Mouse (Mus musculus): ENCODE measurements around the gene Rffl. TPM values are rescaled to one million over a fixed set of nuclear protein-coding genes. Genes with fewer than 3 reads are reported as not detected.

Rffl gene
- 1 to 10 TPM; 3.6 to 4.4 TPM for total RNA-seq (2021)

DNA sequence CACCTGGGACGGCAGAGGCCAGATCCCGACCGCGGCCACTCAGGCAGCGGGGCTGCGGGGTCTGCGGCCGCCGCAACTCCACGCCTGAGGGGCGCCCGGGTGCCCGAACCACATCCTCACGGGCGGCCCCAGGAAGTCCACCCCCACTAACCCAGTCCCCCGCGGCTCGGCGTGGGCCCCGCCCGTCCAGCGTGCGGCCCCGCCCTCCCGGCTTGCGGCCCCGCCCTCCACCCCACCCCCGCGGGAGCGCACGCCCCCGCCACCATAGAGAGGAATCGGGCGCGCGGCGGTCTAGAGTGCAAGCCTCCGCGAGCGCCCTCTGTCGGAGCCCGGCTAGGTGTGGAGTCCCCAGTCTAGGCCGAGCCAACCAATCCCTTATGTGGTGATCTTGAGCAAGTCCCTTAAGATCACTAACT is at the start of gene Rffl:
Gene Rffl, minus strand, starts transcription at position 180 of the 416 bp plus-strand sequence.
- peak; percentile 97 for DNase-seq

- DNase-seq = no peak
Observed at GRCm38 (mm10) chr11:82920768-82921167, 49.8 kb upstream of the Rffl start.

- peak; percentile 86 for DNase-seq
Observed at GRCm38 (mm10) chr11:82914711-82915352, 43.8 kb upstream of the Rffl start.

DNA sequence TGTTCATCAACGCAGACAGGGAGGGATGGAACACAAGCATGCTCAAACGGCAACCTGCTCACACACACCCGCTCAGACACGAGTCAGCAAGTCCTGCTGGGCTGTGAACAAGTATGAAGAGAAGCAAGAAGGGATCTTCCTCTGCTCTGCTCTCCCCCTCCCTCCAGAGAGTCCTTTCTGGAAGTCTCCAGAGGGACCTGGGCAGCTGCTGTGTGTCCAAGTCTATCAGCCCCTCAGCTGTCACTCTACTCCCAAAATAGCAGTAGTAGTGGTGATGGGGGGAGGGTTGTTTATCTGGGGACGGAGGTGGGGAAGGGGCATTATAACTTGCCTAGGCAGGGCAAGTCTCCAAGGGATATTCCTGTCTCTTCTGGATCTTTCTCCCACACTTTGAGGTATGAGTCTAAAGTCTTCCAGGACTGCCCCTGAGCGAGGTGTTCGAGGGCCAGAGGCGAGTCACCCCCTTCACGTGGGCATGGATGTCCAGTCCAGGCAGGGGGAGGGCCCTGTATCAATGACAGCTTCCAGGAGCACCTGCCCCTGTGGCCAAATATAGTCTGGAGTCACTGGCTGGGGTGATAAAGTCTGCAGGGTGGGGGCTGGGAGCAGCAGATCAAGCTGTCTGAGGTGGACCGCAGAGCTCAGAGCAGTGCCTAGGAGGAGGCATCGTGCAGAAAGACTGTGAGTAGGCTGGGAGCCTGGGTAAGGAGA is 39.8 kb upstream of the Rffl start:
- peak; percentile 80 for DNase-seq

GRCm38 (mm10) chr11:82910250-82910649 is 39.2 kb upstream of the Rffl start, which contains the start of gene Unc45b:
Unc45b (plus strand) TSS chr11:82910550.
- DNase-seq = no peak

GRCm38 (mm10) chr11:82908608-82908989 is 37.6 kb upstream of the Rffl start:
- DNase-seq = no peak

DNA sequence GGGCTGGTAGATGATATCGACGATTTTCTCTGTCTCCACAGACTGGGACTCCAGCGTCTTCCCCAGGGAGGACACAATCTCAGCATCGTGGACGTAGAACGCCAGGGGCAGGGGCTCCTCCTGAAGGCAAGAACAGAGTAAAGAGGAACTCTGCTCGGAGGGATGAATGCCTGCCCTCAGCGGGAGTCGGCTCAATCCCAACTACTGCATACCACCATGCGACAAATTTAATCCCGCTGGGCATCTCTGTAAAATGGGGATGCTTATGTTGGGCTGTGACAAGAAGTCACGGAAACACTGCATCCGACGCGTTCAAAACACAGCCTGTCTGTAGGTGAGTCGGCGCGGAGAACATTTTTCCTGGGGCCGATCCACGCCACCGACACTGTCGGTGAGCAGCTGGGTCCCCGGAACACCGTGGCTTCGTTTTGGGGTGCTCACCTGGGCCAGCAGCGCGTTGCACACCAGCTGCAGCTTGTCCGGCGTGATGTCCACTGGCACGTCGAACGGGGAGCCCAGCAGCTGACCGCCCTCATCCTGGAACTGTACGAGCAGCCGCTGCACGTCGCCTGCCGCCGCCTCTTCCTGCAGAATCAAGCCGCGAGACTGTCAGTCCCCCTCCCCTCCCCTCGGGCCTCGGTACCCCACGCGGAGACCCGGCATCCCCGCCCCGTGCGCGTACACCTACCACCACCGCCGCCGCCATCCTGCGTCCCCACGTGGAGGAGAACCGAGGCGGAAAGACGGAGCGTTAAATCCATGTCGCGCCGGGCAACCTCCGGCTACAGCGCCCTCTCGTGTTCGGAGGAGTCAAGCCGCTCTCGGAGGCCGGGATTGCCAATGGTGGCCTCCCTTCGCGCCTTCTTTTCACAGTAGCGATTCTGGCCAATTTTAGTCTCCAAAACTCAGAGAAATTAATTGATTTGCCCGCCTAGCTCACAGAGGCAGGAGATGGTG is 36.9 kb upstream of the Rffl start, which contains the start of gene Nle1:
Gene Nle1, minus strand, starts transcription at position 761 of the 957 bp plus-strand sequence.
- DNase-seq = peak; percentile 98

- no peak for DNase-seq
Observed at GRCm38 (mm10) chr11:82905816-82906215, 34.8 kb upstream of the Rffl start.

DNA sequence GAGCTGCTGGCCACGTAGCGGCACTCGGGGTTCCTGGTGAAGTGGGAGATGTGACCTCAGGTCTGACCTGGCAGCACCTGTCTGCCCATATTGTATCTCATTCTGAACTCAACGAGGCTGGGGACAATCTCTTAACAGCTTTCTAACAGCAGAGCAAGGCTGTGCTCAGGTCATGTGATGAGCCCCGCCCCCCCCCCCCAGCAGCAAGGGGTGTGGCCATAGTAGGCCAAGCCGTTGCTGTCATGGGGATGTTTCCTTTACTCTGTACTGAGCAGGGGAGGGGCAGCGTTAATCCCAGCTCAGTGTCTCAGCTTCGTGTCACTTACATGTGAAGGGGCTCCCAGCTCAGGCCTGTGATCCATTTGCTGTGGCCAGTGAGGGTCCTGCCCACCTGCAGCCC is 33.9 kb upstream of the Rffl start:
- no peak for DNase-seq

- no peak for DNase-seq
Observed at GRCm38 (mm10) chr11:82901606-82902310, 30.7 kb upstream of the Rffl start.

- no peak for DNase-seq
Observed at GRCm38 (mm10) chr11:82899720-82900119, 28.7 kb upstream of the Rffl start.

- DNase-seq = no peak
Observed at GRCm38 (mm10) chr11:82897478-82897877, 26.5 kb upstream of the Rffl start.

GRCm38 (mm10) chr11:82891936-82892335 is 20.9 kb upstream of the Rffl start, which contains the start of gene Fndc8:
Fndc8 (plus strand) TSS chr11:82892124.
- DNase-seq = no peak

DNA sequence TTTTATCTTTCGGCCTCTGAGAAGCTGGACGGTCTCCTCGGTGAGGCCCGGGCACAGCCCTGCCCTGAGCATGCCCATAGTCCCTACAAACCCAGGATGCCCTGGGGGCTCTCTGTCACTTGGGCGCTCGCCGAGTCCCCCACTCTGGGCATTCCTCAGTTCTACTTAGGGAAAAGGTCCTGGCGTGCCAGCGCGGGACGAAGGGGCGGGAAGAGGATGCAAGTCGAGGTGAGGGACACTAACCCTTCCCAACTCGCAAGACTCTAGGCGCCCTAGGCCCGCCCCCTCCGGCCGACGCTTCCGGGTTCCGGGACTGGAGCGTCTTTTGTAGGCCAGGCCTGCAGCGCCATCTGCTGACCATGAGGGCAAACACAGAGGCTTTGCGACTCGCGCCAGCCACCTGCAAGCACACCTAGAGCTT is 19.3 kb upstream of the Rffl start, which contains the start of gene Rad51d:
Gene Rad51d, minus strand, starts transcription at position 273 of the 421 bp plus-strand sequence.
- peak; percentile 97 for DNase-seq

DNA sequence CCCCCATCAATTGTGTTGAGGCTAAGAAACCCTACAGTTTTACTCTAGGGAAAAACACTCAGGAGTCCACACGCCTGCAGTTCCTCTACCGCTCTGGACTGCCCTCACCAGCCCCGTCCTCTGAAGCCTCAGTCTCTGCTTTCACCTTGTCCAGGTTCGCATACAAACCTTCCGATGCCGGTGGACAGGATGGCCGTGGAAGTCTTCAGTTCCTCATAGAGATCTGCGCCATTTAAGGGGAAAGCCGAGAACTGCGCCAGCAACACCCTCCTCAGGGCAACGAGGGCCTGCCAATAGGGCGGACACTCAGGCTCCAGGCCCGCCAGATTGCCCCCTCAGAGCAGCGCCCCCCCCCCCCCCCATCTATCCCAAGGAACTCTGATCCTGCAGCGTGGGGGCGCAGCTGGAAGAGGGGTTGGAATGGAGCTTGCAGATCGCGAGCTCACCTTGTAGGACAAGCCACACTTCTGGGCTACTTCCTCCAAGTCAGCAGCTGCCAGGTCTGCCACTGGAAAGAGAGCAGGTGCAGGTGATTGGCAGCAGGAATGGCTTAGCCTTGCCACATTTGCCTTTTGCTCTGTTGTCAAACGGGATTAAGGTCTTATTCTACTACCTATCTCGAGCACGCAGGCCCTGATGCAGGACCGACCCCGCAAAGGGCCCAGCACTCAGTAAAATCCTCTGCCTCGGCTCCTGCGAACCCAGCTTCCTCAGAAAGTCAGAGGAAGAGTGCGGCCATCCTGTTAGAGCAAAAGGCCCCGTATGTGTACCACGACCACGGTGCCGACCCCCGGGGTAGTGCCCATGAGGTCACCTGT is 18.7 kb upstream of the Rffl start:
- DNase-seq = peak; percentile 20

GRCm38 (mm10) chr11:82888491-82888946 is 17.5 kb upstream of the Rffl start:
- DNase-seq = no peak

DNA sequence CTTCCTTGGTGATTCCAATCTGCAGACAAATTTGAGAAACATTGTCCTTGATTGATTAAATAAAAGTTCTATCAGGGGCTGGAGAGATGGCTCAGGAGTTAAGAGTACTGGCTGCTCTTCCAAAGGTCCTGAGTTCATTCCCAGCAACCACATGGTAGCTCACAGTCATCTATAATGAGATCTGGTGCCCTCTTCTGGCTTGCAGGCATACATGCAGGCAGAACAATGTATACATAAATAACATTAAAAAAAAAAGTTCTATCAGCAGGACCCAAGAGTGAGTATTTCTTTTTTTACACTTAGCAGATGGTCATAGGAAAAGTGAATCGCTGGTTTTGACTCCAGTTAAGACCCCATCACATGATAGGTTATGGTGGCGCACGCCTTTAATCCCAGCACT is 15.5 kb upstream of the Rffl start:
- no peak for DNase-seq

DNA sequence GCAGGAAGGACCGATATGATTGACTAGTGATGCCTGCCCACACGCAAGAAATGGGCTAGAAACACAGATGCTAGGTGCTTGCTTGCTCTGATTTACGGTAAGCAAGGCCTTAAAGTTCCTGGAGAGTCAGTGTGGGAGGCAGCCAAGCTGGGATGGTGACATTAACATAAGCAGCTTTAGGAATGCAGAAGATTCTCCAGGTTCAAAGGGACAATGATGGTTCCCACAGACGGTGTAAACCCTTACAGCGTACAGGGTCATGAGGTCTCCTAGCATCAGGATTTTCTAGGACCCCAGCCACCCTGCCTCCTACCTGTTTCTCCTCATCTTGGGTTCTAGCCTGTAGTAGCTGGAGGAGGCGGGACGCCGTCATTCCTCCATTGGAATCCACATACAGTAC is 12.2 kb upstream of the Rffl start:
- DNase-seq = no peak

- DNase-seq = no peak
Observed at GRCm38 (mm10) chr11:82877726-82878344, 6.8 kb upstream of the Rffl start.

GRCm38 (mm10) chr11:82875631-82876030 is 4.6 kb upstream of the Rffl start:
- DNase-seq = no peak
